Mouse (Mus musculus): ENCODE data around the gene Psmc3ip. TPM values are rescaled to one million over a fixed set of nuclear protein-coding genes. Genes with fewer than 3 reads are reported as not detected.

The Psmc3ip gene
- total RNA-seq, 2 experiments from 2014 or later: 7.7 to 9.1 TPM

- intact Hi-C loops (cut with DNase I): no loop called here
- peak; percentile 100 for DNase-seq
Measured at GRCm38 (mm10) chr11:101119761-101120544, 24.7 kb upstream of the Psmc3ip start, which contains the start of the genes Retreg3 and Tubg1. TSS of gene Retreg3 (minus strand) at chr11:101119893. TSS of gene Tubg1 (plus strand) at chr11:101119938.

GRCm38 (mm10) chr11:101119131-101119760 is 24.0 kb upstream of the Psmc3ip start:
- intact Hi-C loops (cut with DNase I): no loop called here
- DNase-seq: no peak

GRCm38 (mm10) chr11:101118105-101118504 is 22.9 kb upstream of the Psmc3ip start:
- intact Hi-C loops (cut with DNase I): no loop called here
- no peak for DNase-seq

- intact Hi-C loops (cut with DNase I): no loop called here
- DNase-seq: no peak
Measured at GRCm38 (mm10) chr11:101115564-101115963, 20.3 kb upstream of the Psmc3ip start.

GRCm38 (mm10) chr11:101112186-101112585 is 16.9 kb upstream of the Psmc3ip start:
- no peak for DNase-seq
- intact Hi-C loops (cut with DNase I): no loop called here

- intact Hi-C loops (cut with DNase I): no loop called here
- no peak for DNase-seq
Measured at GRCm38 (mm10) chr11:101111178-101111577, 15.9 kb upstream of the Psmc3ip start.

- intact Hi-C loops (cut with DNase I): no loop called here
- DNase-seq: no peak
Measured at GRCm38 (mm10) chr11:101110708-101111107, 15.5 kb upstream of the Psmc3ip start.

GRCm38 (mm10) chr11:101109351-101109750 is 14.1 kb upstream of the Psmc3ip start:
- no peak for DNase-seq
- intact Hi-C loops (cut with DNase I): no loop called here

- intact Hi-C loops (cut with DNase I): no loop called here
- DNase-seq: no peak
Measured at GRCm38 (mm10) chr11:101103011-101103410, 7.8 kb upstream of the Psmc3ip start.

- no peak for DNase-seq
- intact Hi-C loops (cut with DNase I): loop anchor here (5.0 kb wide), 1 partner anchor 79 kb away; the partner anchor contains the start of gene Ccr10
Measured at GRCm38 (mm10) chr11:101098231-101098630, 3.0 kb upstream of the Psmc3ip start.

- intact Hi-C loops (cut with DNase I): loop anchor here (5.0 kb wide), 1 partner anchor 82 kb away; the partner anchor contains the start of gene Ccr10
- DNase-seq: no peak
Measured at GRCm38 (mm10) chr11:101094930-101095313, 314 bp downstream of the Psmc3ip start.

GRCm38 (mm10) chr11:101089931-101090330 is 5.3 kb downstream of the Psmc3ip start:
- intact Hi-C loops (cut with DNase I): no loop called here
- DNase-seq: no peak

- intact Hi-C loops (cut with DNase I): no loop called here
- DNase-seq: no peak
Measured at GRCm38 (mm10) chr11:101087682-101088055, 7.6 kb downstream of the Psmc3ip start.

- peak; percentile 93 for DNase-seq
- intact Hi-C loops (cut with DNase I): no loop called here
Measured at GRCm38 (mm10) chr11:101086756-101087681, 8.2 kb downstream of the Psmc3ip start, which contains the start of gene Mlx. TSS of gene Mlx (plus strand) at chr11:101087277.

- DNase-seq: no peak
- intact Hi-C loops (cut with DNase I): no loop called here
Measured at GRCm38 (mm10) chr11:101086323-101086674, 8.9 kb downstream of the Psmc3ip start.

GRCm38 (mm10) chr11:101085617-101086322 is 9.5 kb downstream of the Psmc3ip start:
- intact Hi-C loops (cut with DNase I): no loop called here
- DNase-seq: no peak

GRCm38 (mm10) chr11:101084811-101085210 is 10.4 kb downstream of the Psmc3ip start:
- intact Hi-C loops (cut with DNase I): no loop called here
- DNase-seq: no peak

- no peak for DNase-seq
- intact Hi-C loops (cut with DNase I): no loop called here
Measured at GRCm38 (mm10) chr11:101084246-101084645, 11.0 kb downstream of the Psmc3ip start.

GRCm38 (mm10) chr11:101083083-101083697 is 12.0 kb downstream of the Psmc3ip start:
- intact Hi-C loops (cut with DNase I): no loop called here
- no peak for DNase-seq
